Mouse (Mus musculus) intestine, postnatal 0 days (tissue): ENCODE data around the gene Gpatch1. TPM values are rescaled to one million over a fixed set of nuclear protein-coding genes. Genes with fewer than 3 reads are reported as not detected.
A peak's percentile ranks its signal among the peaks of the same experiment; 100 is the strongest.

ENCODE experiments used
- ATAC-seq: fragments of 200-750 bp; cut with Nextera tagmentation; 2 replicates; pipeline ENCODE4 v1.8.0; 2017; ENCODE audit warnings: mild to moderate bottlenecking, moderate TSS enrichment, moderate library complexity
- H3K27ac ChIP-seq: fragments of 300-500 bp; sonication (generic); 2 replicates; pipeline ENCODE4 v1.5.1; 2014; ENCODE audit warnings: mild to moderate bottlenecking, low read depth, low read length, moderate library complexity
- H3K27me3 ChIP-seq: fragments of 300-500 bp; sonication (generic); replicated peaks from 2 replicates; pipeline ENCODE4 v1.6.1; 2014; ENCODE audit warnings: low read length, mixed read lengths; ENCODE audit not compliant: control insufficient read depth, insufficient read depth
- H3K36me3 ChIP-seq: fragments of 300-500 bp; sonication (generic); 2 replicates; pipeline ENCODE4 v1.6.1; 2014; ENCODE audit warnings: mild to moderate bottlenecking, moderate library complexity; ENCODE audit not compliant: control insufficient read depth, insufficient read depth
- H3K4me1 ChIP-seq: fragments of 300-500 bp; sonication (generic); replicated peaks from 2 replicates; pipeline ENCODE4 v1.6.1; 2014; ENCODE audit warnings: antibody characterized with exemption, low read length, mixed read lengths; ENCODE audit not compliant: control insufficient read depth, insufficient read depth
- H3K4me2 ChIP-seq: fragments of 300-500 bp; sonication (generic); replicated peaks from 2 replicates; pipeline ENCODE4 v1.6.1; 2014; ENCODE audit warnings: low read depth, mild to moderate bottlenecking, moderate library complexity
- H3K4me3 ChIP-seq: fragments of 300-500 bp; sonication (generic); 2 replicates; pipeline ENCODE4 v1.5.1; 2014; ENCODE audit warnings: low read depth, low read length
- H3K9ac ChIP-seq: fragments of 300-500 bp; sonication (generic); 2 replicates; pipeline ENCODE4 v1.6.1; 2014; ENCODE audit warnings: mild to moderate bottlenecking, low read depth, low read length
- H3K9me3 ChIP-seq: fragments of 300-500 bp; sonication (generic); 2 replicates; pipeline ENCODE4 v1.6.1; 2016; ENCODE audit warnings: mixed run types; ENCODE audit not compliant: control insufficient read depth
- CTCF ChIP-seq: sonication (generic); IDR thresholded peaks from 2 replicates; pipeline ENCODE4 v1.5.1; 2016; ENCODE audit warnings: low read depth, mild to moderate bottlenecking, control low read depth, antibody characterized with exemption, moderate library complexity
- WGBS: fragments of 180-500 bp; shearing (Covaris S2); extraction: QIAGEN DNeasy Blood & Tissue Kit; methylation state at CpG from one replicate; pipeline ENCODE4 v1.1.7; 2014; 5-methylcytosine and 5-hydroxymethylcytosine counted together
- polyA plus RNA-seq: library from polyadenylated mRNA; unstranded; fragments of >200 nt; fragmentation: Nextera tagmentation; extraction: Ambion mirVana; gene quantifications from 2 replicates; pipeline ENCODE4 v1.2.1, GENCODE M21; 2015

Gpatch1 gene
- polyA plus RNA-seq, 1 experiment from 2014 or later = 8.6 TPM

DNA sequence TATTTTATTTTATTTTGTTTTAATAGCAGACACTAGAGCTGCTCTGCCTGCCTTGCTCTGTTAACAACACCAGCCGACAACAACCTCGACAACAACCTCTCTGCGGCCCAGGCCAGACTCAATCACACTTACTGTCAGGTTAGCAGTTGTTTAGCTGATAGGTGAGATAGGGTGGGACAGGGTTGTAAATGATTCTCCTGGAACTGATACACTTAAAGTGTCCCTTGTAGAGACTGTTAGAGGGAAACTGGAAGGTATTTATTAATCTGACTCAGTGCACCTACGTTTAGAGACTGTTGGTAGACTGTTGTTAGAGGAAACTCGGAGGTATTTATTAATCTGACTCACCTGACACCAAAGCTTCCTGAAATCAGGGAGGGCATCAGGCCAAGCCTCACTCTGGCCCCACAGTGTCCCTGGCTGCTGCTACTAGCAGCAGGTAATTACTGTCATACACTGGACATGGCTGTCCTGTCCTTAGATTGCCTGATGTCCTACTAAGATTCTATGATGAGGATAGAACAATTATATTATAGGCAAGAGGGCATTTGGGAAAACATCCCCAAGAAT lies 37.1 kb upstream of the Gpatch1 start:
- Histone ChIP-seq H3K4me2 (no peak overlapping the region), H3K9ac (no peak overlapping the region), H3K36me3 (peaks cover 20% of the 10 kb centered on the region; the same call in 1 of the 2 replicates), H3K4me3 (no peak overlapping the region), H3K4me1 (0 out of 2 replicates have a peak, but pooled peaks cover 6% of the 10 kb centered on the region), H3K27ac (peak overlapping the region; percentile 68), H3K27me3 (no peaks in the 10 kb centered on the region), H3K9me3 (no peaks in the 10 kb centered on the region)
- WGBS = 19% methylated on average over 5 of the region's 5 CpGs
- TF ChIP-seq CTCF = peak; percentile 16; the same call in 1 of the 2 replicates
- peak; percentile 79 for ATAC-seq

DNA sequence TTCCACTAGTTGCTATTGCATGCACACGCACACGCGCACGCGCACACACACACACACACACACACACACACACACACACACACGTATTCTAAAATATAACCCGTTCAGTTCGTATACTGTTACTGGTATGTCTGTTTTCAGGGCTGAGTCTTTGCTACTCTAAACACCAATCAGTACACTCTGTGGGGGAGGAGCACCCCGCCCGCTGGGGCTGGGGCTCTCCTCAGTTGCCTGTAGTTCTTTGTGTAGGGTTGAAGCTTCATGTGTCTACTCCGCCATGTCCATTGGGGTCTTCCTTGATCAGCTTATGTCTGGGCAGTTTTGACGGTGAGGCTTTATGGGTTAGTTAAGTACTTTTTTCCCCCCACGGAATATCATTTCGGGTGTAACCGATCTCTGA lies 35.1 kb upstream of the Gpatch1 start:
- Histone ChIP-seq H3K4me2 (no peak overlapping the region), H3K27ac (no peak overlapping the region), H3K9me3 (no peaks in the 10 kb centered on the region), H3K9ac (no peak overlapping the region), H3K4me1 (peaks cover 11% of the 10 kb centered on the region; the same call in 1 of the 2 replicates), H3K4me3 (no peak overlapping the region), H3K36me3 (peaks cover 13% of the 10 kb centered on the region; the same call in 1 of the 2 replicates), H3K27me3 (no peaks in the 10 kb centered on the region)
- WGBS = 87% methylated on average over 15 of the region's 15 CpGs
- no peak for ATAC-seq
- TF ChIP-seq CTCF = no peak

DNA sequence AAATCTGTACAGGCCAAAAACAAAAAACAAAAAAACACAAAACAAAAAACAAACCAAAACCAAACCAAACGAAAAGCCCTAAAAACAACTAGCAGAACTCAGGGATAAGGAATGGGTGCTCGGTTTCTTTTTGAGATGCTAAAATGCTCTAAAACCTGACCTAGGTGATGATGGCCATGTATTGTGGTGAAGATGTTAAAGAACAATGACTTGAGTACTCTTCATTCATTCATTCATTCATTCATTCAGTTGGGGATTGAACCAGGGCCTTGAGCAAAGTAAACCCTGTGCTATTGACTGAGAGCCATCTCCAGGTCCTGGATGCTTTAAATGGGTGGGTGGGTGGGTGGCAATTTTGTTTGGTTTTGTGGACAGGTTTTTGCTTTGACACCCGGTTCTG lies 32.9 kb upstream of the Gpatch1 start:
- H3K9ac ChIP-seq = no peak overlapping the region
- TF ChIP-seq CTCF = no peak
- peaks cover 12% of the 10 kb centered on the region; the same call in 1 of the 2 replicates for H3K4me1 ChIP-seq
- no peak overlapping the region for H3K4me3 ChIP-seq
- 81% methylated on average over 3 of the region's 3 CpGs for WGBS
- H3K27ac ChIP-seq = no peak overlapping the region
- no peak overlapping the region for H3K4me2 ChIP-seq
- no peaks in the 10 kb centered on the region for H3K9me3 ChIP-seq
- no peak for ATAC-seq
- H3K36me3 ChIP-seq = peaks cover 13% of the 10 kb centered on the region; the same call in 1 of the 2 replicates
- H3K27me3 ChIP-seq = no peaks in the 10 kb centered on the region

DNA sequence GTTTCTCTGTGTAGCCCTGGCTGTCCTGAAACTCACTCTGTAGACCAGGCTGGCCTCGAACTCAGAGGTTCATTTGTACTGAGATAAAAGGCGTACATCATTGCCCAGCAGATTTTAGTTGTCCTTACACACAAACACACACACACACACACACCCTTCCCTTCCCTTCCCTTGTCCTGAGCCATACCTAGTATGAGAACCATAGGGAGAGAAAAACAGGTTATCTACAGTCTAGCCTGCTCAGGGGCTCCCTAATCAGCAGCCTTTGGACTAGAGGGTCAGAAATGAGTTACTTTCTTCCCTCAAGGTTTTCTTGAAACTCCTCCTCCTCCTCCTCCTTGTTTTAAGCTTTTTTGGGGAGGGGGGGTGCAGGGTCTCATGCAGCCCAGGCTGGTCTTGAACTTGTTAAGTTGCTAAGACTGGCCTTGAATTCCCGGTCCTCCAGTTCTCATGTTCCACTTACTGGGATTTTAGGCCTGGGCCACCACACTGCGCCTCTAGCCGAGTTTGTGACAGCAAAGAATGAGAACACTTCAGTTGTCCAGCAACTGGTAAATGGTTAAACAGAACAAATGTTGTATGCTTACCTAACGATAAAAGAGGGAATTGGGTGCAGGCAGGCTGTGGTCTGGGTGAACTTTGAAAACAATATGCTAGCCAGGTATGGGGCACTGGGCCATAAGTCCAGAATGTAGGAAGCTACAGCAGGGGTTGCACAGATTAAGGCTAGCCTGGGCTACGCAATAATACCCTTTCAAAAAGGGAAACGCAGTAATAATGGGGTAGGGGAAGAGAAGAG lies 31.8 kb upstream of the Gpatch1 start:
- peak; percentile 29; the same call in 1 of the 2 replicates for ATAC-seq
- H3K9ac ChIP-seq = no peak overlapping the region
- H3K9me3 ChIP-seq = no peaks in the 10 kb centered on the region
- peak overlapping the region; percentile 66 for H3K27ac ChIP-seq
- H3K4me1 ChIP-seq = peaks cover 8% of the 10 kb centered on the region; the same call in 1 of the 2 replicates
- 42% methylated on average over 8 of the region's 8 CpGs for WGBS
- H3K27me3 ChIP-seq = no peaks in the 10 kb centered on the region
- no peak overlapping the region for H3K4me3 ChIP-seq
- TF ChIP-seq CTCF = no peak
- H3K4me2 ChIP-seq = peak overlapping the region; percentile 30; the same call in 1 of the 2 replicates
- H3K36me3 ChIP-seq = peaks cover 20% of the 10 kb centered on the region; the same call in 1 of the 2 replicates

DNA sequence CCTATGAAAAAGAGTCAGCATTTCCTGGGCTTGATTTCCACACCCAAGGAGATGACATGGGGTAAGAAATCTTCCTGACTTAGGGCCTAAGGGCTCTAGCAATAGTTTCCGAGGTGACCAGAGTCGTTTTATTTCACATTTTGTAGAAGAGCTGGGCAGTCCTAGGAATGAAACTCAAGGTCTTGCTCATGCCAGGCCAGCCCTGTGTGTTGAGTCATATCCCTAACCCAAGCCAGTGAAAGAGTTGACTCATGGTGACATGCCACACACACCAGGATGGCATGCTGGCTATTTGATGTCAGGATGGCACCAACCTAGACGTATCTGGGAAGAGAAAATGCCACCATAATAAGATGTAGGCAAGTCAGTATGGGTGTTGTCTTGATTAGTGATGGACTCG lies 30.8 kb upstream of the Gpatch1 start:
- Histone ChIP-seq H3K4me2 (peak overlapping the region; percentile 30; the same call in 1 of the 2 replicates), H3K27ac (peak overlapping the region; percentile 66), H3K4me3 (no peak overlapping the region), H3K36me3 (peaks cover 16% of the 10 kb centered on the region; the same call in 1 of the 2 replicates), H3K9ac (no peak overlapping the region), H3K9me3 (no peaks in the 10 kb centered on the region), H3K4me1 (peaks cover 8% of the 10 kb centered on the region; the same call in 1 of the 2 replicates), H3K27me3 (no peaks in the 10 kb centered on the region)
- no peak for ATAC-seq
- no peak for TF ChIP-seq CTCF
- 60% methylated on average over 4 of the region's 4 CpGs for WGBS
